Mouse (Mus musculus) hematopoietic multipotent progenitor cell, adult 10-12 weeks (in vitro differentiated cells): ENCODE results near the gene Cetn3. TPM values are rescaled to one million over a fixed set of nuclear protein-coding genes. Genes with fewer than 3 reads are reported as not detected.

Source experiments
- polyA plus RNA-seq: library from polyadenylated mRNA; stranded (reverse); fragments of >175 nt; gene quantifications from 2 replicates; pipeline ENCODE4 v1.2.3, GENCODE M21; 2012; ENCODE audit warnings: low replicate concordance

The Cetn3 gene
- polyA plus RNA-seq = 2.3 and 10.8 TPM in 2 replicates

GRCm38 (mm10) chr13:81782971-81783404 lies at the start of gene Cetn3:
Gene Cetn3 (plus strand): TSS chr13:81783077.

Other genes with a start within 250 kb of the Cetn3 start
- not detected in 2 replicates for gene Adgrv1, start 149.9 kb upstream of the Cetn3 start, polyA plus RNA-seq
- gene Lysmd3, start 125.4 kb upstream of the Cetn3 start, polyA plus RNA-seq = 4.5 and 5.7 TPM in 2 replicates
- gene Polr3g, start 72.1 kb upstream of the Cetn3 start, polyA plus RNA-seq = 0.87 and 1.1 TPM in 2 replicates
- 1.9 and 2.8 TPM in 2 replicates for gene Mblac2, start 71.7 kb upstream of the Cetn3 start, polyA plus RNA-seq